Mouse (Mus musculus) lung, postnatal 0 days (tissue): ENCODE measurements at regions not wholly inside any gene's neighbourhood (a gene's known extent, or its start where the extent isn't known, plus 50 kb on each side); places are given as distances from the start of the nearest gene placed in this dataset.

Experiments
- CTCF ChIP-seq: IDR thresholded peaks from 2 replicates; pipeline ENCODE4 v1.5.1; 2016; ENCODE audit warnings: antibody characterized with exemption, mild to moderate bottlenecking
- EP300 ChIP-seq: IDR thresholded peaks from 2 replicates; pipeline ENCODE4 v1.6.1; 2016; ENCODE audit warnings: antibody characterized with exemption, mild to moderate bottlenecking, control low read depth

GRCm38 (mm10) chr1:42186295-42186694, 509.3 kb upstream of the Pou3f3 start:
- TF ChIP-seq CTCF = no peak
- TF ChIP-seq EP300 = no peak
